Mouse (Mus musculus) embryonic facial prominence, embryonic 11.5 days (tissue): ENCODE measurements at regions not wholly inside any gene's neighbourhood (a gene's known extent, or its start where the extent isn't known, plus 50 kb on each side); places are given as distances from the start of the nearest gene placed in this dataset.

ENCODE experiments used
- ATAC-seq: fragments of 200-750 bp; cut with Nextera tagmentation; replicated peaks from 2 replicates; pipeline ENCODE4 v1.8.0; 2017; ENCODE audit warnings: low read depth; ENCODE audit not compliant: insufficient number of reproducible peaks, low FRiP score, low TSS enrichment
- DNase-seq: peaks from one replicate; pipeline ENCODE4 v3.0.0-alpha.2; 2015; ENCODE audit warnings: low spot score
- H3K27ac ChIP-seq: fragments of 300-500 bp; sonication (generic); replicated peaks from 2 replicates; pipeline ENCODE4 v1.5.1; 2014; ENCODE audit warnings: mild to moderate bottlenecking, low read depth, low read length, control low read depth
- H3K27me3 ChIP-seq: fragments of 300-500 bp; sonication (generic); 2 replicates; pipeline ENCODE4 v1.6.1; 2014; ENCODE audit warnings: mild to moderate bottlenecking, low read length, moderate library complexity, mixed read lengths; ENCODE audit not compliant: control insufficient read depth, insufficient read depth
- H3K36me3 ChIP-seq: fragments of 300-500 bp; sonication (generic); replicated peaks from 2 replicates; pipeline ENCODE4 v1.6.1; 2014; ENCODE audit warnings: low read depth, mild to moderate bottlenecking, low read length, moderate library complexity, mixed read lengths; ENCODE audit not compliant: control insufficient read depth, insufficient read depth
- H3K4me1 ChIP-seq: fragments of 300-500 bp; sonication (generic); 2 replicates; pipeline ENCODE4 v1.6.1; 2014; ENCODE audit warnings: low read length, mixed read lengths; ENCODE audit not compliant: control insufficient read depth, insufficient read depth
- H3K4me2 ChIP-seq: fragments of 300-500 bp; sonication (generic); 2 replicates; pipeline ENCODE4 v1.6.1; 2014; ENCODE audit warnings: low read depth, mild to moderate bottlenecking, control low read depth, low read length, moderate library complexity
- H3K4me3 ChIP-seq: fragments of 300-500 bp; sonication (generic); 2 replicates; pipeline ENCODE4 v1.5.1; 2014; ENCODE audit warnings: low read depth, low read length, control low read depth
- H3K9ac ChIP-seq: fragments of 300-500 bp; sonication (generic); replicated peaks from 2 replicates; pipeline ENCODE4 v1.6.1; 2014; ENCODE audit warnings: mild to moderate bottlenecking, control low read depth, low read length
- H3K9me3 ChIP-seq: fragments of 300-500 bp; sonication (generic); replicated peaks from 2 replicates; pipeline ENCODE4 v1.6.1; 2016; ENCODE audit warnings: mild to moderate bottlenecking, low read length, inconsistent platforms, mixed read lengths; ENCODE audit not compliant: control insufficient read depth
- WGBS: fragments of 180-500 bp; shearing (Covaris S2); extraction: QIAGEN DNeasy Blood & Tissue Kit; methylation state at CpG from one replicate; pipeline ENCODE4 v1.1.7; 2014; 5-methylcytosine and 5-hydroxymethylcytosine counted together

GRCm38 (mm10) chr17:14578721-14579120 is 115.3 kb downstream of the Thbs2 start:
- H3K9me3 ChIP-seq: no peaks in the 10 kb centered on the region
- H3K4me3 ChIP-seq: no peak overlapping the region
- no peak overlapping the region for H3K9ac ChIP-seq
- no peak for DNase-seq
- no peak overlapping the region for H3K4me2 ChIP-seq
- 93% methylated on average over 1 of the region's 1 CpGs for WGBS
- H3K36me3 ChIP-seq: no peaks in the 10 kb centered on the region
- no peak overlapping the region for H3K27ac ChIP-seq
- no peak for ATAC-seq
- no peaks in the 10 kb centered on the region for H3K4me1 ChIP-seq
- H3K27me3 ChIP-seq: no peaks in the 10 kb centered on the region

- H3K9ac ChIP-seq: no peak overlapping the region
- no peaks in the 10 kb centered on the region for H3K27me3 ChIP-seq
- no peak overlapping the region for H3K4me3 ChIP-seq
- H3K36me3 ChIP-seq: no peaks in the 10 kb centered on the region
- ATAC-seq (no peak), DNase-seq (no peak)
- 65% methylated on average over 3 of the region's 3 CpGs for WGBS
- H3K9me3 ChIP-seq: no peaks in the 10 kb centered on the region
- no peak overlapping the region for H3K27ac ChIP-seq
- no peak overlapping the region for H3K4me2 ChIP-seq
- no peaks in the 10 kb centered on the region for H3K4me1 ChIP-seq
These were observed 115.8 kb downstream of the Thbs2 start for GRCm38 (mm10) chr17:14578194-14578593.

GRCm38 (mm10) chr17:14576159-14576558 is 117.9 kb downstream of the Thbs2 start:
- no peaks in the 10 kb centered on the region for H3K27me3 ChIP-seq
- no peaks in the 10 kb centered on the region for H3K4me1 ChIP-seq
- H3K4me3 ChIP-seq: no peak overlapping the region
- DNase-seq (no peak), ATAC-seq (no peak)
- H3K36me3 ChIP-seq: no peaks in the 10 kb centered on the region
- H3K27ac ChIP-seq: no peak overlapping the region
- H3K9ac ChIP-seq: no peak overlapping the region
- no peaks in the 10 kb centered on the region for H3K9me3 ChIP-seq
- 81% methylated on average over 2 of the region's 2 CpGs for WGBS
- H3K4me2 ChIP-seq: no peak overlapping the region

GRCm38 (mm10) chr17:14571143-14571542 is 122.9 kb downstream of the Thbs2 start:
- Histone ChIP-seq H3K4me3 (no peak overlapping the region), H3K4me1 (no peaks in the 10 kb centered on the region), H3K9me3 (no peaks in the 10 kb centered on the region), H3K4me2 (no peak overlapping the region), H3K36me3 (no peaks in the 10 kb centered on the region), H3K27ac (no peak overlapping the region), H3K27me3 (no peaks in the 10 kb centered on the region), H3K9ac (no peak overlapping the region)
- WGBS: 85% methylated on average over 7 of the region's 7 CpGs
- DNase-seq (no peak), ATAC-seq (no peak)

- Histone ChIP-seq H3K9ac (no peak overlapping the region), H3K4me1 (no peaks in the 10 kb centered on the region), H3K27ac (no peak overlapping the region), H3K36me3 (no peaks in the 10 kb centered on the region), H3K27me3 (no peaks in the 10 kb centered on the region), H3K9me3 (no peaks in the 10 kb centered on the region), H3K4me3 (no peak overlapping the region), H3K4me2 (no peak overlapping the region)
- DNase-seq (no peak), ATAC-seq (no peak)
- 74% methylated on average over 6 of the region's 6 CpGs for WGBS
These were observed 123.7 kb downstream of the Thbs2 start for GRCm38 (mm10) chr17:14570266-14570775.

- no peaks in the 10 kb centered on the region for H3K4me1 ChIP-seq
- no peaks in the 10 kb centered on the region for H3K9me3 ChIP-seq
- H3K4me3 ChIP-seq: no peak overlapping the region
- WGBS: 81% methylated on average over 6 of the region's 6 CpGs
- no peaks in the 10 kb centered on the region for H3K36me3 ChIP-seq
- no peak overlapping the region for H3K27ac ChIP-seq
- no peaks in the 10 kb centered on the region for H3K27me3 ChIP-seq
- H3K4me2 ChIP-seq: no peak overlapping the region
- ATAC-seq (no peak), DNase-seq (no peak)
- no peak overlapping the region for H3K9ac ChIP-seq
These were observed 131.8 kb downstream of the Thbs2 start for GRCm38 (mm10) chr17:14562191-14562590.

- Histone ChIP-seq H3K4me2 (no peak overlapping the region), H3K4me3 (no peak overlapping the region), H3K9ac (no peak overlapping the region), H3K27ac (no peak overlapping the region), H3K9me3 (no peaks in the 10 kb centered on the region), H3K27me3 (no peaks in the 10 kb centered on the region), H3K36me3 (no peaks in the 10 kb centered on the region), H3K4me1 (no peaks in the 10 kb centered on the region)
- DNase-seq (no peak), ATAC-seq (no peak)
These were observed 136.8 kb downstream of the Thbs2 start for GRCm38 (mm10) chr17:14557214-14557613.

- Histone ChIP-seq H3K9ac (no peak overlapping the region), H3K27me3 (no peaks in the 10 kb centered on the region), H3K36me3 (no peaks in the 10 kb centered on the region), H3K4me3 (no peak overlapping the region), H3K4me1 (no peaks in the 10 kb centered on the region), H3K9me3 (no peaks in the 10 kb centered on the region), H3K4me2 (no peak overlapping the region), H3K27ac (no peak overlapping the region)
- DNase-seq (no peak), ATAC-seq (no peak)
- WGBS: 80% methylated on average over 3 of the region's 3 CpGs
These were observed 140.8 kb downstream of the Thbs2 start for GRCm38 (mm10) chr17:14553195-14553594.
